Mouse (Mus musculus) left cerebral cortex, postnatal 4 days (tissue): ENCODE results near the gene Cep295nl. TPM values are rescaled to one million over a fixed set of nuclear protein-coding genes. Genes with fewer than 3 reads are reported as not detected.
"Not testable (repeated sequence)": the region's sequence is repeated elsewhere in the genome, so short reads cannot be mapped to it uniquely, and the experiment has no call there.

Experiments used
- DNase-seq: peaks from one replicate; pipeline ENCODE4 v3.0.0-alpha.2; 2022
- intact Hi-C: fragments of 180-260 bp; cut with DNase I; formaldehyde crosslinking; loops from one replicate; pipeline ENCODE4 v1.15.1; 2025
- total RNA-seq, 2 experiments: library from RNA; stranded (reverse); gene quantifications; 2 replicates each; pipeline ENCODE4 v1.2.3; 2021

Cep295nl gene
- total RNA-seq, 2 experiments from 2014 or later, result 2.8 to 3.9 TPM

DNA sequence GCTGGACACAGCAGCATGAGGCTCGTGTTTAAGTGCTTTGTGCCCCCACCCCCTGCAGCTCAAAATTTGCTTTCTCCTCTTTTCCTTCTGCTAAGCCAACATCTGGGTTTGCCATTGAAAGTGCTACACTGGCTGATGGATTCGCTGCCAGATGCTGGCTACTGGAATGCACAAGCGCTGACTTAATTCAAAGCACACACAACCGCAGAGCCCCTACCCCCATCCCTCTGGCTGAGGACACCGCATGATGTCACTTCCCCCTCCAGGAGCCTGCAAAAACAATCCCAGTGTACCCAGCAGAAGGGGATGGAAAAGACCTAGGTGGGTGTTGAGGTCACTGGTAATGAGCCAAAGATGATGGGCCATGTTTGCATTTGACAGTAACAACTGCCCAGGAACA lies 17.8 kb downstream of the Cep295nl start:
- no peak for DNase-seq
- intact Hi-C loops, result no loop called here

DNA sequence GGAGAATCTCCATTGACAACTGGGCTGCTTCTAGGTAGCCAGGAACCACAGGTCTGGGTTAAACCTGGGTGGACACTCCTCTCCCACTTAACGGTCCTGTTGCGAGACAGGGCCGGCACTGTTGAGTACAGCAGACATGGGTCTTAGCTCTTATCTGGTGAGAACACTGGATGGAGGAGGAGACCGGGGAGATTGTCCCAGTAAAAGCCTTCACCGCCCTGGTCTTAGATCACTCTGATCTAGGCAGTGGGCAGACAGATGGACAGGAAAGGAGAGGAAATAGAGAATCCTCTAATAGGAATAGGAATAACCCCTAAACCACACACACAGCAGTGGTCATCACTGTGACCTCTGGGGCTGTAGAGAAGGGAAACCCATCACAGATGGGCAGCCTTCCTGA lies 18.3 kb downstream of the Cep295nl start:
- intact Hi-C loops, result no loop called here
- DNase-seq, result no peak

DNA sequence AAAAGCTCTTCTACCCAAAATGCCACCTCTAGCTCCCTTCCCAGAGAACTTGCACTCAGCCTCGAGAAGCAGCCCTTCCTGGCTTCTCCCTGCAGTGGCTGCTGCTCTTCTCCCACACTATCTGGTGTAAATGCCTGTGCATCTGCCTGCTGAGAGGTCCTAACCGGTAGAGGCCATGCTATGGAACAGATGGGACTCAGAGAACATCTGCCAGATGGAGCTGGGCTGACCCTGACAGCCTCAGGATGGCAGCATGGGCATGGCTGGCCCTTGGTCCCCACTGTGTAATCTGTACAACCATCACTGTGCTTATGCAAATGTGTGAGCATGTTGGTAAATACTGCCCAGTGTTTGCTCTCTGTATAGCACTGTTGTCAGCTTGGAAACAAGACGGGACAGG lies 19.7 kb downstream of the Cep295nl start:
- DNase-seq, result no peak
- intact Hi-C loops, result no loop called here

DNA sequence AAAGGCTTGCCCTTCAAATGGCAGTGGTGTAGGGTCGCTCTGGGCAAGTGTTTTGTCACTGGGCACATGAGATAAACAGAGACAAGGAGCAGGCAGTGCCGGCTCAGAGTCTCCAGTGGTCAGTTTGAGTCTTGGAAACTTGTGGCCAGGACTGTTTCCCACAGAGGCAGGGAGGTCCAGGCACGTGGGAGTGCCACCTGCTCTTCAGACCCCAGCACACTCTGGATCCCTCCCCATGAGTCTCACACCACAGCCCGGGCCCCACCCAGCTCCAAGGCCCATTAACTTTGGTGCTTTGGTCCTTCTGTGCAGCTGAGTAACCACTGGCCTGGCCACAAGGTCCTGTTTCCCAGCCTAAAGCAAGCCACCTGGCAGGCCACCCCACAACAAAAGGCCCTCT lies 20.3 kb downstream of the Cep295nl start:
- no peak for DNase-seq
- intact Hi-C loops, result no loop called here

DNA sequence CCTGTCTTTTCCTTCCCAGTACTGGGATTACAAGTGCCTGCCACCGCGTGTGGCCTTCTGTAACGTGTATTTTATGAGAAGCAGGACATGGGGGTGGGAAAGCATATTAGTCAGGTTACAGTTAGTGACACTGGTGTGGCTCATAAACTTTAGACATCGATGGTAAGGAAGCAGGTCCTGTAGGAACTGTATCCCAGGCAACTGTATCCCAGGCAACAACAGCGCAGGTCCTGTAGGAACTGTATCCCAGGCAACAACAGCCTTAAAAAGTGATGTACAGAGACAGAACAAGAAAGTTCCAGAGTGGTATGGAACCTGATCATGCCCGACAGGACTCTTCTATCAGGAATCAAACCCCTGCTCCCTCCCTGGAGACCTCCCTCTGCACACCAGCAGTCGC lies 20.8 kb downstream of the Cep295nl start:
- intact Hi-C loops, result no loop called here
- DNase-seq, result no peak

DNA sequence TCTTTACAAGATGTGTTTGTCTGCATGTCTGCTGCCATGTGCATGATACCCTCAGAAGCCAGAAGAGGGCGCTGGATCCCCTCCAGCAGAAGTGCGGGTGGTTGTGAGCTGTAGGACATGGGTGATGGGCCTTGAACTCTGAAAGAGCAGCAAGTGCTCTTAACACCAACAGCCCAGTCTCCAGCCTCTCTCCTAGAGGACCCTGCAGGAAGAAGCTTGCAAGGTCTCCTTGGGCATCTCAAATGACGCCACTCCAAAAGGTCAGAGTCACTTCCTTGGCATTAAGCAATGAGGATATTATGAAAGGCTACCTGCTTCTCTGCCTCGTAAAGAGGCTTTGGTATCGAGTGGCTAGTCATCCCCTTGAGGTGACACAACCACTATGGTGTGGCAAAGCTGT lies 23.6 kb downstream of the Cep295nl start:
- intact Hi-C loops, result loop anchor here (5.0 kb wide), 1 partner anchor 34 kb away; no protein-coding TSS in a partner anchor
- peak; percentile 53 for DNase-seq

DNA sequence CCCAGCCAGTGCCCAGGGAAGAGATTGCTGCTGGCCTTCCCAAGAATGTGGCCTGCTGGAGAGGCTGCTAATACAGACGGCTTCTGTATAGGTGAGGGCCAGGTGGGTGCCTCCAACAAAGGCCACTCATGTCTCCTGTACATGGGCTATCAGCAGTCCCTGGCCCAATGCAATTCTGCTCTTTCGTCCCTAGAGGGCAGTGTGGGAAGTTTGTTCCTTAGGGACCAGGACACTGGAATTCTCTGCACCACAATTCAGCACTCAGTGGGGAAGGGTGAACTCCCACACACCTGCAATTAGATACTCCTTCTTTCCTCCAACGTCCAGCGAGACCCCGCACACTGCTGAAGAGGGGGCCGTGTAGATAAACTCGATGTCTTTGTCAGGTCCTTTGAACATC lies 25.2 kb downstream of the Cep295nl start:
- intact Hi-C loops, result loop anchor here (5.0 kb wide), 1 partner anchor 35 kb away; no protein-coding TSS in a partner anchor
- peak; percentile 38 for DNase-seq

DNA sequence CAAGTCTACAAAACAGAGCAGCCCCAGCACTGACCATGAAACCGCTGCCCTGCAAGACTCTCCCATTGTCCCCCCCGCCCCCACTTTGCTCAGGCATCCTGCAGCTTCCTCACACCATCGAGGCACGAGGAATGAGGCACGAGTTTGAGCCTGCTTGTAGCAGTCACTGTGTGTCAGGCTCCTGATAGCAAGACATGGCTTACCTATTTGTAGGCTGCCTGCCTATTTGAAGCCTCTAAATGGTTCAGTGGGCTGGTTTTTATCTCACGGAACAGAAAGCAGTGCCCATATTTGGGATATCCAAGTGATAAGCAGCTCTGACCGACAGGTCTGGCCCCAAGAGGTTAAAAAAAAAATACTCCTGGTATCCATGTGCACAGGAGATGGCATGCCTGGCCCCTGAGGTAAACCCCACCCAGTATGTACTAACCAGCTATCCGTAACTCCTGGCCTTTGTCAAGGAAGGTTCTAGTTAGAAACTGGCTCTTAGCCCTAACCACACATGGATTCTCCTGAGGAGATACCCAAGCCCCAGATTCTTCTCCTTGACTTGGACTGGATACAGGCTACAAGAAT lies 26.0 kb downstream of the Cep295nl start:
- DNase-seq, result no peak
- intact Hi-C loops, result loop anchor here (5.0 kb wide), 1 partner anchor 36 kb away; no protein-coding TSS in a partner anchor

DNA sequence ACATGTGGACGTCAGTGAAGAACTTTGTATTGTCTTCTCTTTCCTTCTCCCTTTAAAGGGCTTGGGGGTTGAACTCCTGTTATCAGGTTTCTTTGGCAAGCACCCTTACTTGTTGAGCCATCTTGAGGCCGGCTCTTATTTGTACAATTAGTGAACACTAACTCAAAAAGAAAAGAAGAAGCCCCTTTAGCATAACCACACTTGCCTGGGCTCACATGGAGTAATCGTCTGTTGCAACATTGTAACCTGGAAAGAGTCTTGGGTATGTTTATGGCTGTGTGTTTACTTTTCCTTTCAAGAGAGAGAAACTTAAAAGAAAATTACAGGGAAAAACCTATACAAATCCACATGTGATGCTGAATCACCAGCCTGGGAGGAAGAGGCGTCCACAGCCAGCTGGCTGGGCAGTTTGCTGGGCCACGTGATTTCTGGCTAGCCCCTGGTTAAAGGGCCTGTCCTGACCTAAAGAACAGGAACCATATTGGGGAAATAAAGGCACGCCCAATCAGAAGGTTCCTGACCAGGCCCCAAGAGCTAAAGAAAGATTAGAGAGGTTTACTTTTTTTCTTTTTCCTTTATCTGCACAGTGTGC lies 30.1 kb downstream of the Cep295nl start:
- intact Hi-C loops, result no loop called here

DNA sequence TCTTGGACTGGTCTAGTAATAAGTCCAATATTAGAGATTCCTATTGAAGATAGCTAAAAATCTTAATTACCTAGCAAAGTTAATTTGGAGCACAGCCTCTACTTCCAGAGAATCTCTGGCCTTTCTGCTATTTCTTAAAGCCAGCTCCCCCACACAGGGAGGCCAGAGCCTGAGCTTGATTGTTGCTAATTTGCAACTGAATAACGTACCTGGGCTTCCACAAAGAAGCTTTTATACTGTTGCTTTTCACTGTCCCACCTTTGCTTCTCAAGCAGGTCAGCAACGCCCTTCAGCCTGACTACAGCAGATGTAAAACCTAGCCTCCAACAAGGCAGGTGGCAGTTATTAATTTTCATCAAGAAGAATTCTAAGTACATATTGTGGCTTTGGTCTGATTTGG lies 34.3 kb downstream of the Cep295nl start:
- intact Hi-C loops, DNase-seq: not testable (repeated sequence)

More for the DNA sequence above, 30.1 kb downstream of the Cep295nl start:
- DNase-seq, result no peak

DNA sequence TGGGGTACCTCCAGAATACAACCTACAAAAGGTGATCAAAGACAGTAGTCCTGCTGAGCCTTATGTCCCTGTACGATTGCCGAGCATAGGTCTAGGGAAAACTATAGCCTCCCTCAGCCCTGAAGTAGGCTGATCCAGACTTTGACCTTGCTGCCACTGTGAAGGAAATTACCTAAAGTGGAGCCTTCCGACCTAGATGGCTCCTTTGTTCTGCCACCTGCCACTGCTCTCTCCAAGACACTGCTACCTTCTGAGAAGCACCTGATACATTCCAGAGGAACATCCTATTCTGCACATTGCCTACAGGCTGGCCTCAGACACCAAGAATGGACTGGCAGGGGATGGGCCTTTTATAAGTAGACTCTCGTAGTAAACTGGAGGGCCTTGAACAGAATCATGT lies 38.3 kb downstream of the Cep295nl start:
- DNase-seq, intact Hi-C loops: not testable (repeated sequence)

DNA sequence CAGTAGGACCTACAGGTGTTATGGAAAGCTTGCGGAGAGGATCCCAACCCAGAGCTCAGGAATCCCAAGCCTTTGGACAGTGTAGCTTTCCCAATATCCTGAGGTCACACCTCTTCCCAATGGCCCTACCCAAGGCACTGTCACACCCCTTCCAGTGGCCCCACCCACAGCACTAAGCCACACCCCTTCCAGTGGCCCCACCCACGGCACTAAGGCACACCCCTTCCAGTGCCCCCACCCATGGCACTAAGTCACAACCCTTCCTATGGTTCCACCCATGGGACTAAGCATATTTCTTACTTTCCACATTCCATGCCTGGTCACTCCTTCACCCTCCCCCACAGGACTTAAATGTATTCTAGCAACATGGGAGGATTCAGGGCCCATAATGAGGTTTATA lies 43.5 kb downstream of the Cep295nl start:
- intact Hi-C loops, result no loop called here
- no peak for DNase-seq

DNA sequence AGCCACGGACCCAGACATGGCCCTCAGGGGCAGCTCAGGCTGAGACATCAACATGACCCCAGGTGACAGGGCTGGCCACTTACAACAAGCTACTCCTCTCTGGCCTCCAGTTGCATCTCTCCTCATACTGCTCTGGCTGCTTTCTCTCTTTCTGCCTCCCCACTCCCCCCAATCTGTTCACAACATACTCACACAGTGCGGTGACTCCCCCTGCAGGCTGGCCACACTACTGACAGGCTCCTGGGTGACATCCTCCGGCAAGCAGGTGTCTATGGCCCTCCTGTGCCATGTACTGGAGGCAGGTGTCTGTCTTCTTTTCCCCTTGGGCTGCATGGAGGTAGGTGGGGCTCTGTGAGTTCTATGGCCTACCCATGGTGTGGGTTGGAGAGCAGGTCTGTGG lies 44.3 kb downstream of the Cep295nl start:
- no peak for DNase-seq
- intact Hi-C loops, result no loop called here

DNA sequence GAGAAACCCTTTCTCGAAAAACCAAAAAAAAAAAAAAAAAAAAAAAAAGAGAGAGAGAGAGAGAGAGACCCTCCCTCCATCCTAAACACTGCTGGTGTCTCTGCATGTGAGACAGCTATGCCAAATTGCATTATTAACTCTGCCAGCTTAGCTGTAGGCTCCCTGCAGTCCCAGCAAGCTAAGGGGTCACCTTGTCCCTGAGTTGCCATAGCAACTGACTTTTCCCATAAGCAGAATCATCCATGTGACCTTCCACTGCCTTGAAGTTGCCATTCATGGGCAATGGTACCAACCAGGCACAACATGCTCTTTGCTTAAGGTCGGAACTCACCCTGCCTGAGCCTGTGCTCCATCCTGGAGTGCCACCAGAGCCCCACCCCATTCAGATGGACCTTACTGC lies 47.3 kb downstream of the Cep295nl start:
- intact Hi-C loops, result no loop called here
- DNase-seq, result no peak

DNA sequence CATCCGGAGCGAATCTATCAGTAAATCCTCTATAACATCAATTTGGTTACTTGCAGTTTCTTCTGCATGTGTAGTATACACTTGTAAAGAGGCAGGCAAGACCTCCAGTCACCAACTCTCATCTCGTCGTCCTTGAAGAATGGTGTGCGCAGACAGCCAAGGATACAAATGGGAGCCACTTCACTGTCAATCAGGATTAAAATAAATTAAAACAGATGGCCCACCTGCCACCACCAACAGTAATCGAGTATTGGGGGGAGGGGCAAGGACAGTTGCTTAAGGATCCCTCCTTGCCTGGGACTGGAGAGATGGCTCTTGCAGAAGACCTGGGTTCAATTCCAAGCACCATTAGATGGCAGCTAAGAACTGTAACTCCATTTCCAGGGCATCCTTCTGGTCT lies 49.6 kb downstream of the Cep295nl start:
- peak; percentile 62 for DNase-seq
- intact Hi-C loops, result no loop called here

DNA sequence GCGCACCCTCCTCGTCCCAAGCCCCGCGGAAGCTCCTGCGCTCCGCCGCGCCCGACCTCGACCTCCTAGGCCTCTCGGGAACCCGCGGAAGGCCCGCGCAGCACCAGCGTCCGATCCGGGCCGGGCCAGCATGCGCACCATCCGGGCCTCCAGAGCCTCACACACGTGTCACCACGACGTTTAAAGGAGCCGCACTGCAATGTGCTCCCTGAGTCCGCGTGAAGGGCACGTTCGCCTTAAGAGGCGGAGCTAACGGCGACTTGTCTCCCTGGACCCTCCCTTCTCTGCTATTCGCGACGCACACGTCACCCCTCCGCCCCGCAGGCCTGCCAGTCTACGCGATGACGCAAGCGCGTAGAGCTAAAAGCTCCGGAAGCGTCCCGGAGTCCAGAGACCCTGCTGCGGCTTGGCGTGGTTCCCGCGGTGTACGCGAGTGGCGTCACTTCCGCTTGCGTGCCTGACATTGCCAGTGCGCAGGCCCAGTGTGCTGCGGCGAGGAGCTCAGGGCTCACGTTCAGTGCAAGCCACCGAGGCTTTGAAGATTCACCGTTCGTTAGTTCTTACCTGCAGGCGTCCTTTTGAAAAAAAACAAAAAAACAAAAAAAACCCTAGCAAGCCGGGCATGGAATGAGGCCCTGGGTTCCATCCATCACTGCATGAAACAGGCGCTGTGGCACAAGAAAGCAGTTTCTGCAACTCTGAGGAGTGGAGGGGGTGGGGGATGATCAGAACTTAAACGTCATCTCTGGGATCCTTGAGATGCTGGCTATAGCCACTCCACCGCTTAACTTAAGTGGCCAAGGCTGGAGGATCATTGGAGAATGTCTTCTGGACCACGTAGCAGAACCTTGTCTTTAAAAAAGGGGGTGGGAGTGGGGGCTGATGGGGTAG lies 52.1 kb downstream of the Cep295nl start, which contains the start of gene Usp36:
Usp36 (minus strand) TSS at position 246 of the 891 bp plus-strand sequence.
- intact Hi-C loops, result no loop called here

DNA sequence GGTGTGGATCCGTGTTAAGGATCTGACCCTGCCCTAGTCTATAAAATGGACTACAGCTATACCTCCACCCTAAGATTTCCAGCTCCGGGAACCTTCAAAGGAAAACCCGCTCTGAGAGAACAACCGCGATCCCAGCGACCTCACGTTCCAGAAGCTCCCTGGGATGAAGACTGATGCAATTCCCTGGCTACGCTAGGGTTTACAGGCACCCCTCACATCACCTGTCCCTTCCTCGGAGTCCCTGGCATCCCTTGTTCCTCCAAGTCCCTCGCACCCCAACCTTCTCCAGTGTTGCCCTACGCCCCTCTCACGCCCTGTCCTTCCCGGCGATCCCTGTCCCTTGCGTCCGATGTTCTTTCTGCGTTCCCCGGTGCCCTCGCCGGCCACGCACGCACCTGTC lies 52.7 kb downstream of the Cep295nl start:
- intact Hi-C loops, result no loop called here
- no peak for DNase-seq

More for the DNA sequence above, 52.1 kb downstream of the Cep295nl start, which contains the start of gene Usp36:
- peak; percentile 100 for DNase-seq

DNA sequence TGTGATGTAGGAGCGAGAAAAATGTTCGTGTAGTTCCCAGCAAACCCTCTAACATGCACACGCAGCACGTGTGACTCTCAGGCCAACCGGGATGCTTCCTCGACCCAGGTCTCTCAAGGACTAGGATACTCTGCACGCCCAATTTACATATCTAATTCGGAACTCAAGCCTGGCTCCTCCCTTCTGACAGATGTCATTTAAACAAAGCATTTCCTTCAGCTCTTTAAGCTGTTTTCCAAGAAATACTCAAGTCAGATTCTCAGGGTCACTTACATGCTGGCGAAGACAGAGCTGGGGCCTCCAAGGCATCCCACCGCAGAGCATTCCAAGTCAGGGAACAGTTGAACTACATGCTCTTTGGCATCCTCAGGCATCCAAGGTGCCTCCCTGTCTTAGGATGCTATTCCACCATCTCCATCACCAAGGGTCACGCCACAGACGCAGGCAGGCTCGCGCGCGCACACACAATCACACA lies 53.2 kb downstream of the Cep295nl start:
- intact Hi-C loops, result no loop called here
- DNase-seq, result no peak

DNA sequence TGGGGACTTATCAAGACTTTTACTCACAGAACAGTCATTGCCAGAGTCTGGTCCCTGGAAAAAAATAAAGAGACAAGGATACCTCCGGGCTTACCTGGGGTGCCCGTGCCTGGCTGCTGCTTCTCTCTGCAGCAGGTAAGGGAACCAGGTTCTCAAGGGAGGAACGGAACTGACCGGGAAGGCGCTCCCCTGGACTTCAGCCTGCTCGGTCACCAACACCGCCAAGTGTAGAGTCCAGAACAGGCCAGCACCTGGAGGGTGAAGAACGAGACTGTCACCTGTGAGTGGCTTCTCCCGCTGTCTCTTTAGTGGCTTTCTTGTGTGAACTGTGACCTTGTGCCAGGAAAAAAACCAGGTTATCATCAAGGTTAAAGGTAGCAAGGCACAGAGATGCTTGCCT lies 54.7 kb downstream of the Cep295nl start:
- no peak for DNase-seq
- intact Hi-C loops, result no loop called here

DNA sequence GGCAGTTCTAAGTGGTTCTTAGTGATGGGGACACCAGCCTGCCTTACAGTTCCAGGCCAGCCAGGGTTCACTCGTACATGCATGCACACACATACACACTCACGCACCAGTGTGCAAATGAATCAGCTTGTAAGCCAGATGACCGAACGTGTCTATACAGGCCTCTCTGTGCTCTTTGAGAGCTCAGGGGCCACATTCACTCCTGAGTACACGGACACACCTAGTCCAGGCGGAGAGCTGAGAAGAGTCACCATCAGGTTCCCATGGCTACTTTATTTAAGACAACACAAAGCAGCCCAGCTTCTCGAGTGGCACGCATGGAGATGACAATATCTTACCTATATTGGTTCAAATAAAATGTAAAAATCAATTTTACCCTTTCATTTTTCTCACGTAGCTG lies 55.9 kb downstream of the Cep295nl start:
- DNase-seq, result no peak
- intact Hi-C loops, result no loop called here

DNA sequence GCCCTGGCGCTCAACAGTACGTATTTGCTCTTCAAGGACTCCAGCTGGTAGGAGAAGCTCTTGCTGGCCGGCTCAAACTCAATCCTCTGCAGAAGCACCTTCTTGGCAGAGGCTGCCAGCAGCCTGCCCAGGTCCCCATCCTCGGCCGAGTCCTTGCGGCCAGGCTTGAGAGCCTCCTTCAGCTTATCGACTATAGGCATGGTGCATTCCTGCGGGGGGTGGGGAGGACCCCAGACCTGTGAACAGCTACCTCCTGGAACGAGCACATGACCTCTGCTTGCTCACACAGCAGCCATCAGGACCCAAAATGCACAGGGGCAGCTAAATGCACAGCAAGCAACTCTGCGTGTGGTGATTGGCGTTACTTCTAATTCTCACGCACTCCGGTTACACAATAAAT lies 56.5 kb downstream of the Cep295nl start:
- DNase-seq, result no peak

More for the DNA sequence above, 56.5 kb downstream of the Cep295nl start:
- intact Hi-C loops, result no loop called here
